Mouse (Mus musculus): Measurements from ENCODE around the gene Rabl6.

GRCm38 (mm10) chr2:25551186-25551585 is 57.1 kb downstream of the Rabl6 start:
- peak; percentile 75 for TF ChIP-seq CTCF (IDR thresholded peaks at IDR 0.05; ENCODE audit: low read depth)
- TF ChIP-seq EP300 (IDR thresholded peaks at IDR 0.05; ENCODE audit: low read depth) = no peak

Data from heart, postnatal 0 days (tissue).